Mouse (Mus musculus) CD4-positive, CD25-positive, alpha-beta regulatory T cell, adult 2 months (primary cell): ENCODE results near the gene Fhl2.

Experiments used
- DNase-seq: peaks from one replicate; pipeline ENCODE4 v3.0.0-alpha.2; 2012; ENCODE audit warnings: low read depth, low spot score

The Fhl2 gene

GRCm38 (mm10) chr1:43196661-43197241, at the start of gene Fhl2:
Gene Fhl2, minus strand, starts transcription at chr1:43196984.
- DNase-seq = no peak

- DNase-seq = no peak
Measured at GRCm38 (mm10) chr1:43245014-43245413, 48.2 kb upstream of the Fhl2 start.

- DNase-seq = peak; percentile 58
Measured at GRCm38 (mm10) chr1:43241208-43241607, 44.4 kb upstream of the Fhl2 start.

GRCm38 (mm10) chr1:43239796-43240313, 43.1 kb upstream of the Fhl2 start:
- no peak for DNase-seq

GRCm38 (mm10) chr1:43238471-43238870, 41.7 kb upstream of the Fhl2 start:
- no peak for DNase-seq

GRCm38 (mm10) chr1:43237360-43238235, 40.8 kb upstream of the Fhl2 start:
- DNase-seq = no peak

GRCm38 (mm10) chr1:43225531-43226151, 28.9 kb upstream of the Fhl2 start:
- peak; percentile 27 for DNase-seq

GRCm38 (mm10) chr1:43224943-43225342, 28.2 kb upstream of the Fhl2 start:
- DNase-seq = peak; percentile 25

- peak; percentile 81 for DNase-seq
Measured at GRCm38 (mm10) chr1:43224171-43224570, 27.4 kb upstream of the Fhl2 start.

GRCm38 (mm10) chr1:43223097-43223496, 26.3 kb upstream of the Fhl2 start:
- no peak for DNase-seq

GRCm38 (mm10) chr1:43218016-43218680, 21.4 kb upstream of the Fhl2 start:
- DNase-seq = no peak

GRCm38 (mm10) chr1:43215601-43216000, 18.8 kb upstream of the Fhl2 start:
- no peak for DNase-seq

GRCm38 (mm10) chr1:43211274-43211673, 14.5 kb upstream of the Fhl2 start:
- DNase-seq = no peak

- DNase-seq = no peak
Measured at GRCm38 (mm10) chr1:43210285-43210684, 13.5 kb upstream of the Fhl2 start.

GRCm38 (mm10) chr1:43207147-43207546, 10.4 kb upstream of the Fhl2 start:
- DNase-seq = peak; percentile 55

GRCm38 (mm10) chr1:43203282-43203681, 6.5 kb upstream of the Fhl2 start:
- no peak for DNase-seq

GRCm38 (mm10) chr1:43202226-43202625, 5.4 kb upstream of the Fhl2 start:
- DNase-seq = no peak

GRCm38 (mm10) chr1:43201796-43202195, 5.0 kb upstream of the Fhl2 start:
- no peak for DNase-seq

GRCm38 (mm10) chr1:43199867-43200240, 3.1 kb upstream of the Fhl2 start:
- no peak for DNase-seq

- DNase-seq = no peak
Measured at GRCm38 (mm10) chr1:43199210-43199866, 2.6 kb upstream of the Fhl2 start.

GRCm38 (mm10) chr1:43196059-43196458, 725 bp downstream of the Fhl2 start:
- no peak for DNase-seq
